Mouse (Mus musculus): Measurements from ENCODE around the gene Cep41. TPM values are rescaled to one million over a fixed set of nuclear protein-coding genes. Genes with fewer than 3 reads are reported as not detected.

Gene Cep41
- polyA plus RNA-seq, 1 experiment = 4.1 TPM

- DNase-seq = peak; percentile 12 to 15
- H3K27ac ChIP-seq (ENCODE audit: insufficient read depth, low read length) = no peak overlapping the region
- H3K4me3 ChIP-seq (replicated peaks; ENCODE audit: insufficient read depth, low read depth, low read length) = peak overlapping the region; percentile 32
- WGBS = 8% methylated on average over 11 of the region's 11 CpGs
- no peaks in the 10 kb centered on the region; the same call in 1 of the 2 replicates for H3K27me3 ChIP-seq (ENCODE audit: control insufficient read depth, insufficient read depth, low read length)
- no peaks in the 10 kb centered on the region; the same call in 1 of the 2 replicates for H3K4me1 ChIP-seq (ENCODE audit: control insufficient read depth, insufficient read depth, low read length)
- TF ChIP-seq POLR2A (IDR thresholded peaks at IDR 0.05; ENCODE audit: borderline replicate concordance, insufficient read depth, low read length) = no peak
- TF ChIP-seq CTCF (IDR thresholded peaks at IDR 0.05; ENCODE audit: borderline replicate concordance, insufficient read depth, low read depth, low read length) = no peak
Observed at GRCm38 (mm10) chr6:30649651-30650296, 43.8 kb downstream of the Cep41 start.

DNA sequence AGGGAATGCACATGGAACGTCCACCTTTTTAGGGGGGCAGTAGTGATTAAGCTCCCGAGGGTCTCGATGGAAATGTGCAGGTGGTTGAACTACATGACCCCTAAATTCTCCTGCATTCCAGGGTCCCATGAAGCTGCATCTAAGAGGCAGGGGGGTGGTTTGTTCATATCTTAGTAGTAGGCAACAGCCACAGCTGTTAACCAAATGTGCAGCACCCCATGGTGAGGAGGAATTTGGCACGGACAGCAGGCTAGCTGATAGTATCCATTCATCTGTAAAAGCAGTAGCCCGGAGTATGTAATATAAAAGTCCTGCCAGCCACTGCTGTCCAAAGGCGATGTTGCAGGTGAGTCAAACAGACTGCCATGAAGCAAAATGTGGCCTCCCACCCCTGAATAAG is 48.2 kb downstream of the Cep41 start:
- H3K4me3 ChIP-seq (replicated peaks; ENCODE audit: insufficient read depth, low read depth, low read length) = no peak overlapping the region
- no peaks in the 10 kb centered on the region; the same call in 1 of the 2 replicates for H3K4me1 ChIP-seq (ENCODE audit: control insufficient read depth, insufficient read depth, low read length)
- 48% methylated on average over 6 of the region's 6 CpGs for WGBS
- H3K27ac ChIP-seq (ENCODE audit: insufficient read depth, low read length) = no peak overlapping the region
- DNase-seq = no peak
- TF ChIP-seq CTCF (IDR thresholded peaks at IDR 0.05; ENCODE audit: borderline replicate concordance, insufficient read depth, low read depth, low read length) (no peak), POLR2A (IDR thresholded peaks at IDR 0.05; ENCODE audit: borderline replicate concordance, insufficient read depth, low read length) (no peak)
- H3K27me3 ChIP-seq (ENCODE audit: control insufficient read depth, insufficient read depth, low read length) = no peaks in the 10 kb centered on the region; the same call in 1 of the 2 replicates

DNA sequence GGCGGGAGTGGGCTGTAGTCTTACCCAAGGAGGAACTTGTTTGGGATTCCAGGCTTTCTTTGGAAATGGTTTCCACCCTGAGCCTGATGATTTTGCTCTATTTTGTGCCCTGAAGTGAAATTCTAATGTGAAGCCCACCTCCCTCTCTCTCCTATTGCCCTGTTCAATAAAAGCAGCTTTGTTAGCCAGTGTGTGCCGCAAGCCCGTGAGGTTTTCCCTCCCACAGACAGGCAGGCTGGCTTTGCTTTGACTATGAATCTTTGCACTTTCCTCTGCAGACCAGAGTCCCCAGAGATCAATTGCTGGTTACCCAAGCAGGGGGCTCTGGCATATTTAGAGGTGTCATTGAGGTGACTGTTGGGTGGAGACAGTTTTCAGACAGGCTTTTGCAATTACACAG is 49.1 kb downstream of the Cep41 start:
- no peak overlapping the region for H3K4me3 ChIP-seq (replicated peaks; ENCODE audit: insufficient read depth, low read depth, low read length)
- WGBS = 91% methylated on average over 3 of the region's 3 CpGs
- no peak for DNase-seq
- no peak overlapping the region for H3K27ac ChIP-seq (ENCODE audit: insufficient read depth, low read length)
- TF ChIP-seq CTCF (IDR thresholded peaks at IDR 0.05; ENCODE audit: borderline replicate concordance, insufficient read depth, low read depth, low read length) (no peak), POLR2A (IDR thresholded peaks at IDR 0.05; ENCODE audit: borderline replicate concordance, insufficient read depth, low read length) (no peak)
- no peaks in the 10 kb centered on the region; the same call in 1 of the 2 replicates for H3K27me3 ChIP-seq (ENCODE audit: control insufficient read depth, insufficient read depth, low read length)
- H3K4me1 ChIP-seq (ENCODE audit: control insufficient read depth, insufficient read depth, low read length) = no peaks in the 10 kb centered on the region

GRCm38 (mm10) chr6:30643694-30644460 is 49.7 kb downstream of the Cep41 start:
- Histone ChIP-seq H3K27ac (ENCODE audit: insufficient read depth, low read length) (no peak overlapping the region), H3K27me3 (ENCODE audit: control insufficient read depth, insufficient read depth, low read length) (no peaks in the 10 kb centered on the region; the same call in 1 of the 2 replicates), H3K4me3 (replicated peaks; ENCODE audit: insufficient read depth, low read depth, low read length) (no peak overlapping the region), H3K4me1 (ENCODE audit: control insufficient read depth, insufficient read depth, low read length) (no peaks in the 10 kb centered on the region)
- peak in 1 of 2 experiments; percentile 10 for DNase-seq
- 77% methylated on average over 12 of the region's 12 CpGs for WGBS
- no peak for TF ChIP-seq POLR2A (IDR thresholded peaks at IDR 0.05; ENCODE audit: borderline replicate concordance, insufficient read depth, low read length)
- TF ChIP-seq CTCF (IDR thresholded peaks at IDR 0.05; ENCODE audit: borderline replicate concordance, insufficient read depth, low read depth, low read length) = no peak

DNA sequence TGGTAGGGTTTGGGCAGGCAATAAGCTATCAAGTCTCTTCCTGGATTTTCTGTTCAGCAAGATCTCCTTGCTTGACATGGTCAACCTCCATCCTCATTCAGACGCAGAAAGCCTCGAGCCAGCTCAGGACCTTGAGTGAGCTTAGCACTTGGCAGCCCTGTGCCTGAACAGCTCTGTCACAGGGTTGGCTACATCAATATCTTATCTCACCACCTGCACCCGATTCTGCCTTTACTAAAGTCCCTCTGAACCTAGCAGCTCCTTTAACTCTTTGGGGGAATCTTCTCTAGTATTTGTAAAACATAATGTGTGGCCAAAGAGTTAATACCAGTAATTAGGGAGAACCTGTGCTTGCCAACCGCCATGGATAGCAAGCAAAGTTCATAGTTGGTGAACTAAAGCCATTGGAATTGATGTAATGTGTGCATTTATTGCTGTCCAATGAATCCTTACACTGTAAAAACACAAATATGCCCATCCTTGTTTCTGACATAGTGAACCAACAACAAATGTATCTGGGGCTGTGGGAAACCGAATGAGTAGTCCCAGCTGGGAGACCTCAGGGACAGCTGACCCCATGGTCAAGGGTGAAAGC is 54.8 kb downstream of the Cep41 start, which contains the start of gene Cpa1:
Cpa1 (plus strand) TSS at position 545 of the 595 bp plus-strand sequence.
- WGBS = 83% methylated on average over 5 of the region's 5 CpGs
- no peak for DNase-seq
- Histone ChIP-seq H3K4me1 (ENCODE audit: control insufficient read depth, insufficient read depth, low read length) (no peaks in the 10 kb centered on the region), H3K4me3 (replicated peaks; ENCODE audit: insufficient read depth, low read depth, low read length) (no peak within 1 kb of the TSS), H3K27ac (ENCODE audit: insufficient read depth, low read length) (no peak within 1 kb of the TSS), H3K27me3 (ENCODE audit: control insufficient read depth, insufficient read depth, low read length) (no peaks in the 10 kb centered on the region)
- TF ChIP-seq POLR2A (IDR thresholded peaks at IDR 0.05; ENCODE audit: borderline replicate concordance, insufficient read depth, low read length) = no peak
- TF ChIP-seq CTCF (IDR thresholded peaks at IDR 0.05; ENCODE audit: borderline replicate concordance, insufficient read depth, low read depth, low read length) = no peak

DNA sequence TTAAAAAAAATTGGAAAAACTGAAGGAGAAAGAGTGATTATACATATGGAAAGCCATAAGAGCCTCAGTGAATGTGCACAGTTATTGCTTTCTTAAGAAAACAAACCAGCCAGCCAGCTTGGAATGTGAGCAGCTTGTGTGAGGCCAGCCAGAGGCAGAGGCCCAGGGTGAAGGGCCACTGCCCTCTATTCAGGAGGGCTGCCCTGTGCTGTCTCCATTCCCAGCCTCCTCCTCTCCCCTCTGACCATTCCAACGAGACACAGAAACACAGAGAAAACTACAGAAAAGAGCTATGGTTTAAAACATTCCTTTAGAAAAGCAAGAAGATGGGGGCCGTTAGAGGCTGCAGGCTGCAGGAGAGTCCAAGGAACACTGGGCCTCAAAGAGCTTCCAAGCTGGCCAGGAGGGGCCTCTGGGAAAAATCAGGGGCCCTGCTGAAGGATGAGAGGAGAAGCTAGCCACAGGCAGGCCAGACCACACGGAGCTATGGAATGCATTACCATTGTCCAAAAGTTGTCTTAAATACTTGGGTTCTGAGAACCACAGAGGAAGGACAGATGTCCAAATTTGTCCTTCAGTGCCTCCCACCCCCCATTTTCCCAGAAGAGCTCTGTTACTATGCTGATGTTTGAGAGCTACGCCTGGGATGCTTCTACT is 57.2 kb downstream of the Cep41 start:
- Histone ChIP-seq H3K4me3 (replicated peaks; ENCODE audit: insufficient read depth, low read depth, low read length) (no peak overlapping the region), H3K4me1 (ENCODE audit: control insufficient read depth, insufficient read depth, low read length) (no peaks in the 10 kb centered on the region), H3K27me3 (ENCODE audit: control insufficient read depth, insufficient read depth, low read length) (no peaks in the 10 kb centered on the region), H3K27ac (ENCODE audit: insufficient read depth, low read length) (no peak overlapping the region)
- 52% methylated on average over 4 of the region's 4 CpGs for WGBS
- no peak for DNase-seq
- TF ChIP-seq CTCF (IDR thresholded peaks at IDR 0.05; ENCODE audit: borderline replicate concordance, insufficient read depth, low read depth, low read length) (no peak), POLR2A (IDR thresholded peaks at IDR 0.05; ENCODE audit: borderline replicate concordance, insufficient read depth, low read length) (no peak)

DNA sequence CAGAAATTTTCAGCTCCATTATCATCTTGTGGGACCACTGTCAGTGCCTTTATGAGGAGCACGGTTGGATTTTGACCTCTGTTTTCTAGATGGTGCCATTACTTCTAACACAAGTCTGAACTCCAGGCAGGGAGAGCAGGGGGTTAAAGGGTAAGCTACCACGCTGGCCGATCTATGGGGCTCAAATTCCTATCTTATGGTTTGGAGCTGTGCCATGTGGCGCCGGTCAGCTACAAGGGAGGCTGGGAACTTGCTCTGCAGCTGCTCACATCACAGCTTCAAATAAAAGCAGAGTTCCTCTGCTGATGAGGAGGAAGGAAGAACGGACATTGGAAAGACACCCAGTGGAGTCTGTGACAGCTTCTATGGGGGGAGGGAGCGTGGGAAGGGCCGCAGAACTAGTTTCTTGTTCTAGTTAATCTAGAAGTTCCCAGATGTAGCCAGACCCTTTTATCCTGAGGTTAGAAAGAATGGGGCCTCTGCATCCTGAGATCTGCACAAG is 58.1 kb downstream of the Cep41 start:
- DNase-seq = no peak
- H3K4me3 ChIP-seq (replicated peaks; ENCODE audit: insufficient read depth, low read depth, low read length) = no peak overlapping the region
- H3K27me3 ChIP-seq (ENCODE audit: control insufficient read depth, insufficient read depth, low read length) = no peaks in the 10 kb centered on the region
- WGBS = 42% methylated on average over 8 of the region's 8 CpGs
- no peaks in the 10 kb centered on the region for H3K4me1 ChIP-seq (ENCODE audit: control insufficient read depth, insufficient read depth, low read length)
- TF ChIP-seq CTCF (IDR thresholded peaks at IDR 0.05; ENCODE audit: borderline replicate concordance, insufficient read depth, low read depth, low read length) (no peak), POLR2A (IDR thresholded peaks at IDR 0.05; ENCODE audit: borderline replicate concordance, insufficient read depth, low read length) (no peak)
- no peak overlapping the region for H3K27ac ChIP-seq (ENCODE audit: insufficient read depth, low read length)
